Mouse (Mus musculus): ENCODE results near the gene Vps25. TPM values are rescaled to one million over a fixed set of nuclear protein-coding genes. Genes with fewer than 3 reads are reported as not detected.

The Vps25 gene
- total and polyA plus RNA-seq, 2 experiments = 35.6 to 122 TPM

GRCm38 (mm10) chr11:101234124-101234523 lies 19.4 kb upstream of the Vps25 start:
- DNase-seq (ENCODE audit: extremely low read depth, low read depth, low spot score) = no peak
- no peaks in the 10 kb centered on the region for H3K4me1 ChIP-seq (ENCODE audit: control insufficient read depth, insufficient read depth, low read length)
- TF ChIP-seq POLR2A (IDR thresholded peaks at IDR 0.05; ENCODE audit: extremely low read depth, insufficient read depth, low read length) = no peak
- no peak for TF ChIP-seq CTCF (IDR thresholded peaks at IDR 0.05; ENCODE audit: low read depth, low read length)
- H3K79me2 ChIP-seq (ENCODE audit: control insufficient read depth, insufficient read depth, low read length) = no peaks in the 10 kb centered on the region
- no peaks in the 10 kb centered on the region for H3K36me3 ChIP-seq (ENCODE audit: control insufficient read depth, insufficient read depth, low read length)
- H3K4me3 ChIP-seq (ENCODE audit: insufficient read depth, low read depth, low read length) = no peak overlapping the region
- H3K27me3 ChIP-seq (ENCODE audit: control insufficient read depth, insufficient read depth, low read length) = no peaks in the 10 kb centered on the region
- H3K27ac ChIP-seq (replicated peaks; ENCODE audit: insufficient read depth, low read depth, low read length) = no peak overlapping the region
- H3K9ac ChIP-seq (ENCODE audit: low read depth, low read length) = no peak overlapping the region

DNA sequence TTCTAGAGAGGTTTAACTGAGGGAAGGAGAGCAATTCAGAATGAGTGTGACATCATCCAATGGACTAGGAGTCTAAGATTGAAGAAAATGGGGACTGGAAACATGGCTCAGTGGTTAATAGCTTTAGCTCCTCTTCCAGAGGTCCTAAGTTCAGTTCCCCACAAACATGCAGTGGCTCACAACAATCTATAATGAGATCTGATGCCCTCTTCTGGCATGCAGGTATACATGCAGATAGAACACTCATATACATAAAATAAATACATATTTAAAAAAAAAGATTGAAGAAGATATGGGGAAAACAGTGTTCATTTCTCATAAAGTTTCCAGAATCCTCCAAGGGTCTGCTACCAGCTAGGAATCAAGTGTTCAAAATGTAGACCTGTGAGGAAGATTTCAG lies 18.1 kb upstream of the Vps25 start:
- Histone ChIP-seq H3K27ac (replicated peaks; ENCODE audit: insufficient read depth, low read depth, low read length) (no peak overlapping the region), H3K36me3 (ENCODE audit: control insufficient read depth, insufficient read depth, low read length) (no peaks in the 10 kb centered on the region), H3K79me2 (ENCODE audit: control insufficient read depth, insufficient read depth, low read length) (no peaks in the 10 kb centered on the region), H3K4me1 (ENCODE audit: control insufficient read depth, insufficient read depth, low read length) (no peaks in the 10 kb centered on the region), H3K4me3 (ENCODE audit: insufficient read depth, low read depth, low read length) (no peak overlapping the region), H3K27me3 (ENCODE audit: control insufficient read depth, insufficient read depth, low read length) (no peaks in the 10 kb centered on the region), H3K9ac (ENCODE audit: low read depth, low read length) (no peak overlapping the region)
- DNase-seq (ENCODE audit: extremely low read depth, low read depth, low spot score) = no peak
- no peak for TF ChIP-seq POLR2A (IDR thresholded peaks at IDR 0.05; ENCODE audit: extremely low read depth, insufficient read depth, low read length)
- no peak for TF ChIP-seq CTCF (IDR thresholded peaks at IDR 0.05; ENCODE audit: low read depth, low read length)

DNA sequence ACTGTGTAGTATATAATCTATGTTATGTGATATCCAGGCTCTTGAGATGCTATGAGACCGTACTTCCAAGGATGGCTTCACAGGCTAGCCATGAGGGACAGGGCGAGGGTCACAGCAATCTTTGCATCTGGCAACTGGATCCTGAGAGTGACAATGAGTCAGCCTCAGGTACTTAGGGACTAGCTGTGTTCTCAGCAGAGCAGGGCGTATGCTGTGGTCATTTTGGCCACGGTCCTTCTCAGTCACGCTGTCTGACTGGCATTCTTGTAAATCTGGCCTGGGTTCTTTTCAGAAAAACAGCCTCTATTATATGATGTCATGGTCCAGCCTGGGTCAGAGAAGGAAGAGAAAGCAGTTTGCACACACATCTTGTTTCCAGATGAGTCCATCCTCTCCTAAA lies 16.7 kb upstream of the Vps25 start:
- no peaks in the 10 kb centered on the region for H3K27me3 ChIP-seq (ENCODE audit: control insufficient read depth, insufficient read depth, low read length)
- no peaks in the 10 kb centered on the region for H3K4me1 ChIP-seq (ENCODE audit: control insufficient read depth, insufficient read depth, low read length)
- no peak for TF ChIP-seq CTCF (IDR thresholded peaks at IDR 0.05; ENCODE audit: low read depth, low read length)
- no peak for TF ChIP-seq POLR2A (IDR thresholded peaks at IDR 0.05; ENCODE audit: extremely low read depth, insufficient read depth, low read length)
- H3K9ac ChIP-seq (ENCODE audit: low read depth, low read length) = no peak overlapping the region
- H3K79me2 ChIP-seq (ENCODE audit: control insufficient read depth, insufficient read depth, low read length) = no peaks in the 10 kb centered on the region
- no peaks in the 10 kb centered on the region for H3K36me3 ChIP-seq (ENCODE audit: control insufficient read depth, insufficient read depth, low read length)
- DNase-seq (ENCODE audit: extremely low read depth, low read depth, low spot score) = no peak
- WGBS = 96% methylated on average over 5 of the region's 5 CpGs
- no peak overlapping the region for H3K27ac ChIP-seq (replicated peaks; ENCODE audit: insufficient read depth, low read depth, low read length)
- H3K4me3 ChIP-seq (ENCODE audit: insufficient read depth, low read depth, low read length) = no peak overlapping the region

GRCm38 (mm10) chr11:101238071-101238647 lies 15.3 kb upstream of the Vps25 start:
- no peak for DNase-seq (ENCODE audit: extremely low read depth, low read depth, low spot score)
- 66% methylated on average over 5 of the region's 5 CpGs for WGBS
- Histone ChIP-seq H3K27ac (replicated peaks; ENCODE audit: insufficient read depth, low read depth, low read length) (no peak overlapping the region), H3K4me3 (ENCODE audit: insufficient read depth, low read depth, low read length) (no peak overlapping the region), H3K27me3 (ENCODE audit: control insufficient read depth, insufficient read depth, low read length) (no peaks in the 10 kb centered on the region), H3K36me3 (ENCODE audit: control insufficient read depth, insufficient read depth, low read length) (no peaks in the 10 kb centered on the region), H3K4me1 (ENCODE audit: control insufficient read depth, insufficient read depth, low read length) (no peaks in the 10 kb centered on the region), H3K9ac (ENCODE audit: low read depth, low read length) (no peak overlapping the region), H3K79me2 (ENCODE audit: control insufficient read depth, insufficient read depth, low read length) (no peaks in the 10 kb centered on the region)
- no peak for TF ChIP-seq POLR2A (IDR thresholded peaks at IDR 0.05; ENCODE audit: extremely low read depth, insufficient read depth, low read length)

GRCm38 (mm10) chr11:101245071-101245470 lies 8.4 kb upstream of the Vps25 start:
- H3K27ac ChIP-seq (replicated peaks; ENCODE audit: insufficient read depth, low read depth, low read length) = peak overlapping the region; percentile 26; the same call in 1 of the 2 replicates

DNA sequence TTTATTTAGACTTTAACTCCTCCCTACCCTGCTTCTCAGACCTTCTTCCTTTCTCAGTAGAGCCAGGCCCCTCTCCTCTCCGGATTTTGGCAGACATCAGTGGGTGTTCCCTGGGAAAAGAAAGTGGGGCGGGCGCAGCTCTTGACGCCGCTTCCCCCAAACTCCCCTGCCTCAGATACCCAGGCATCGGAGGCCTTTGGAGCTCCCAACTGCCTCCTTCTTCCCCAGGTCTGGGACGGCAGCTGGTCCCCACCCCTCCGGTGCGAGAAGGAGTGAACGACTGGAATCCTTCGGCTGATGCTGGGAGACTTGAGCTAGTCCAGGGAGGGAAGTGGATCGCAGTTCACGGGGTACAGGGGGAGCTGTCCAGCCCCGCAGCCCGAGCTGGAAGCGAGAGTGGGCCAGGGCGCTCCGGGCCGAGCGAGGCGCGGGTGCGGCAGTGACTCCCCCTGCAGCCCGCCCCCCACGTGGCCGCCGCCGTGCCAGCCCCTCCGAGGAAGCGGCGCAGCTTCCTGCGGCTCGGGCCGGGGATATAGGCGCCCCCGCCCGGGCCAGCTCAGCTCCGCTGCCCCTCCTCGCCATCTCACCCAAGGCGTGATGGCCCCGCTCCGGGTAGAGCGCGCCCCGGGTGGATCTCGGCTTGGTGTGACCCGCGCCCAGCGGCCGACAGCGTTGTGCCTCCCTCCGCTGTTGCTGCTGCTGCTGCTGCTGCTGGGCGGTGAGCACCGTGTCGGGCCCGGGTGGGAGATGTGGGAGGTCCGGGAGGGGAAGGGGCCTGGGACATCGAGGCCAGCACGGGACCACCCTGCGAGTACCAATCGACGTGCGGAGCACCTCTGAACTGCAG lies 7.4 kb upstream of the Vps25 start, which contains the start of gene Ramp2:
Gene Ramp2, plus strand, starts transcription at position 174 of the 847 bp plus-strand sequence.
- WGBS = 7% methylated on average over 61 of the region's 63 CpGs
- peak within 1 kb of the TSS; percentile 83 for H3K27ac ChIP-seq (replicated peaks; ENCODE audit: insufficient read depth, low read depth, low read length)
- H3K79me2 ChIP-seq (ENCODE audit: control insufficient read depth, insufficient read depth, low read length) = no peaks in the 10 kb centered on the region
- peaks cover 8% of the 10 kb centered on the region; the same call in 1 of the 2 replicates for H3K27me3 ChIP-seq (ENCODE audit: control insufficient read depth, insufficient read depth, low read length)
- H3K9ac ChIP-seq (ENCODE audit: low read depth, low read length) = peak within 1 kb of the TSS; percentile 87
- no peak for DNase-seq (ENCODE audit: extremely low read depth, low read depth, low spot score)
- H3K36me3 ChIP-seq (ENCODE audit: control insufficient read depth, insufficient read depth, low read length) = no peaks in the 10 kb centered on the region
- peak within 1 kb of the TSS; percentile 97 for H3K4me3 ChIP-seq (ENCODE audit: insufficient read depth, low read depth, low read length)
- TF ChIP-seq CTCF (IDR thresholded peaks at IDR 0.05; ENCODE audit: low read depth, low read length) (no peak), POLR2A (IDR thresholded peaks at IDR 0.05; ENCODE audit: extremely low read depth, insufficient read depth, low read length) (no peak)
- peaks cover 1% of the 10 kb centered on the region; the same call in 1 of the 2 replicates for H3K4me1 ChIP-seq (ENCODE audit: control insufficient read depth, insufficient read depth, low read length)

More at GRCm38 (mm10) chr11:101245071-101245470, 8.4 kb upstream of the Vps25 start:
- peaks cover 1% of the 10 kb centered on the region; the same call in 1 of the 2 replicates for H3K4me1 ChIP-seq (ENCODE audit: control insufficient read depth, insufficient read depth, low read length)
- TF ChIP-seq CTCF (IDR thresholded peaks at IDR 0.05; ENCODE audit: low read depth, low read length) (no peak), POLR2A (IDR thresholded peaks at IDR 0.05; ENCODE audit: extremely low read depth, insufficient read depth, low read length) (no peak)
- peak; percentile 69 for DNase-seq (ENCODE audit: extremely low read depth, low read depth, low spot score)
- no peak overlapping the region for H3K9ac ChIP-seq (ENCODE audit: low read depth, low read length)
- H3K27me3 ChIP-seq (ENCODE audit: control insufficient read depth, insufficient read depth, low read length) = peaks cover 8% of the 10 kb centered on the region; the same call in 1 of the 2 replicates
- no peak overlapping the region for H3K4me3 ChIP-seq (ENCODE audit: insufficient read depth, low read depth, low read length)
- H3K79me2 ChIP-seq (ENCODE audit: control insufficient read depth, insufficient read depth, low read length) = no peaks in the 10 kb centered on the region
- no peaks in the 10 kb centered on the region for H3K36me3 ChIP-seq (ENCODE audit: control insufficient read depth, insufficient read depth, low read length)
- 25% methylated on average over 4 of the region's 4 CpGs for WGBS
